Mouse (Mus musculus): ENCODE data around the gene Zbtb40.

The Zbtb40 gene

GRCm38 (mm10) chr4:136970939-136971338 lies 77.7 kb downstream of the Zbtb40 start:
- DNase-seq (ENCODE audit: low spot score): peak; percentile 12

GRCm38 (mm10) chr4:136969503-136970276 lies 78.9 kb downstream of the Zbtb40 start:
- no peak for DNase-seq (ENCODE audit: low spot score)

GRCm38 (mm10) chr4:136969096-136969495 lies 79.5 kb downstream of the Zbtb40 start:
- no peak for DNase-seq (ENCODE audit: low spot score)

DNA sequence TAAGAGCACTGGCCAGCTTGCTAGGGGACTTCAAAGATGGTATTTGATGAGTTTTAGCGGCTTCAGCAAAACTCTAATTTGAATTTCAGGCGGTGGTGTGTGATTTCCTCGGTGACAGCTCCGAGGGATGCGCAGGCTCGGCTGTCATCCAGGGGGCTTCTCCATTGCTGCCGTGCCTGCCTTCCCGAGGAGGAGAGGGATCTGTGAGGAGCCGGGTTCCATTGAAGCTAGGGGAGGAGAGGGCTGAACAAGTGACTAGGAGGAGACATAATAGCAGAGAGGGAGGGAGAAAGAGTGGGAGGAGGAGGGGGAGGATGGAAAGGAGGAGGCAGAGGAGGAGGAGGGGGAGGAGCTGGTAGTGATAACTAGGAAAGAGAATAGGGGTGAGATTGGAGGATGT lies 81.1 kb downstream of the Zbtb40 start:
- no peak for DNase-seq (ENCODE audit: low spot score)

DNA sequence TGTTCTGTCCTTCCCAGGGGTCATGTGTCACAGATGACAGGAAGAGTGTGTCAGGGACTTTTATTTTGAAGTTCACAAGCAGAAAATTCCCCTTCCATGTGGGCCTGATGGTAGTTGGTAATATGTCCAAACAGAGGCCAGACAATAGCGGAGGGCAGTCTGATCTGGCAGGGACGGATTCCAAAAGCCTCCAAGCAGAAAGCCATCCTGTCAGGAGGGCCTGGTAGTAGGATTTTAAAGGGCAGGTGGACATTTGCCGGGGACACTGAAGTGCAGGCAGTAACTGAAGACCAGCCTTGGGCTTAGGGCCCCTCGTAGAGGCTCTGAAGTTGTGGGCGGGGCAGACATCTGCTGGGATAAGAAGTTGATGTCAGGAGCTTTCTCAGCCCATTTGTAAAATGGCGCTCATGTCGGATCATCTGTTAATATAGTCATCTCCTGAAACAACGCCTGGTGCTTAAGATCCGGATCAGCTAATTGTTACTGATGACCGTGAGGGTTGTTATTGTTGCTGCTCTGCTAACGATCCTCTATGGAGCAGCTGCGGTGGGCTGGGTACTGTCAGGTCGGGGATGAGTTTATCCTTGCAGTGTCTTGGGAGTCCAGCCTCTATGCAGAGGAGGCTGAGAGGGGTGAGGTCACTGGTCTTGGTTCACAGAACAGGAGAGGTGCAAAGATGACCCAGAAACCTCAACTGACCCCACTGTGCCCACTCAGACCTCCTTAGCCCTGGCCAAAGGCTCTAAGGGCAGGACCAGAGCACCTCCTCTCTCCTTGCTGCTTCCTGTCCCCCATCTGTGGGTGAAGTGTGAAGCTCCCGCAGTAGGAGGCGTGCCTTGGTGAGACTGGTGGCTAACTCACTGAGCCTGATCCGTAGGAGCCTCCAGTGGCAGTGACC lies 81.9 kb downstream of the Zbtb40 start:
- no peak for DNase-seq (ENCODE audit: low spot score)

GRCm38 (mm10) chr4:136964990-136965421 lies 83.6 kb downstream of the Zbtb40 start:
- no peak for DNase-seq (ENCODE audit: low spot score)

- no peak for DNase-seq (ENCODE audit: low spot score)
Observed at GRCm38 (mm10) chr4:136962447-136962846, 86.2 kb downstream of the Zbtb40 start.

GRCm38 (mm10) chr4:136961642-136962285 lies 86.8 kb downstream of the Zbtb40 start:
- no peak for DNase-seq (ENCODE audit: low spot score)

DNA sequence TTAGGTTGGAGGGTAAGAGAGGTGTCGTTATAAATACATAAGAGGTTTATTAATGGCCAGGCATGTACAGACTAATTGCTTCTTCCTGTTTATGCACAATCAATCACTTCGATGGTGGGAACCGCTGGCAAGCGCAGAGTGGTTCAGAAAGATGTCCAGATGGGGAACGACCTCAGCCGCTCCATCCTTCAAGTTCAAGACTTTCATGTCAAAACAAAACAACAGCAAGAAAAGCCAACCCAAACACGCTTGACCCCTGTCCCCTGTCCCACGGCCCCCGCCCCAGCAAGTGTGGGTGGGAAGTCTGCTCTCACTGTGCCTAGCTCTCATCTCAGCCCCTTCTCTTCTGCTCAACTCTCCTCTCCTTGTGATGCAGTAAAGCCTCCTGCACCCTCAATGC lies 88.0 kb downstream of the Zbtb40 start:
- DNase-seq (ENCODE audit: low spot score): no peak

DNA sequence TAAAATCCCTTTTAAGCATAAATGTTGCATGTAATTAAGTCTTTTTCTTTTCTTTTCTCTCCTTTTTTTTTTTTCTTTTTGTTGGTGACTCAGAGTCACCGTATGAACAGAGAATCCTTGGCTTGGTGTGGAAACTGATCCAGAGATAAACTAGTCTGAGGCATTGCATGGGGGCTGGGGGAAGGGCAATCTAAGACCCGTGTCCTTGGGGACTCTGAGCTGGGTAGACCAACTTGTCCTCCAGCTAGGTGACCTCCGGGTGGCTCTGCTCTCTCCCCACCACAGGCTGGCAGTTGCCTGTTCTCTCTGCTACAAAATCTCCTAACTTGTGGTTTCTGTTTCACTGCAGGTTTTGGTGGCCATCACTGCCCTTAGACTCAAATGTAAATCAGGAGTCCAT lies 88.5 kb downstream of the Zbtb40 start:
- DNase-seq (ENCODE audit: low spot score): no peak

DNA sequence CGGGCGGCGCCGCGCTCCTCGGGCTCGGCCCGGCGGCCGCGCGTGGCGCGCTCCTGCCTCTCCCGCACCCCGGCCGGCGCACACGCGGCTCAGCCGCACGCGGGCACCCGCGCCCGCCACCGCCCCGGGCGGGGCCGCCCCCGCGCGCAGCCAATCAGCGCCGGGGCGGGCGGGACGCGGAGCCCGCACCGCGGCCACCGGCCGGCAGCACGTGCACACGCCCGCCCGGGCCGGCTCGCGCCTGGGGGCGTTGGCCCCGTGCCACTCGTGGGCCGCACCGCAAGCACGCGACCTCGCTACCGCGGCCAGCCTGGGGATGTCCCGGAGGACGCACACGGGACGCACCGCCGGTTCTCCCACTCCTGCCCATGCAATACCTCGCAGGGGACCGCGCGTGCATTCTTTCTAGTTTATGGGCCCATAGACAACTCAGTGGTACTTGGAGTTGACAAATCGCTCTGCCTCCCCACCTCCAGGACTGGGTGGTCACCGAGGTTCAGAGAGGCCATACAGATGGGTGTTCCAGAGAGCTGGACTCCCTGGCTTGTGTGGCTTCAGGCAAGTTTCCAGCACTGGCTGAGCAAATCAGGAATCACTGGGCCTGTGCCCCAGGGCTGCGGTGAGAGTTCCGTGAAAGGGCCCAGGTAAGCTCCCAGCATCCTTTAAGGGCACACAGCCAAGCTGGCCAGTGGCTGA lies 91.7 kb downstream of the Zbtb40 start, which contains the start of gene Epha8:
Gene Epha8 (minus strand): TSS at position 66 of the 696 bp plus-strand sequence.
- peak; percentile 6 for DNase-seq (ENCODE audit: low spot score)

DNA sequence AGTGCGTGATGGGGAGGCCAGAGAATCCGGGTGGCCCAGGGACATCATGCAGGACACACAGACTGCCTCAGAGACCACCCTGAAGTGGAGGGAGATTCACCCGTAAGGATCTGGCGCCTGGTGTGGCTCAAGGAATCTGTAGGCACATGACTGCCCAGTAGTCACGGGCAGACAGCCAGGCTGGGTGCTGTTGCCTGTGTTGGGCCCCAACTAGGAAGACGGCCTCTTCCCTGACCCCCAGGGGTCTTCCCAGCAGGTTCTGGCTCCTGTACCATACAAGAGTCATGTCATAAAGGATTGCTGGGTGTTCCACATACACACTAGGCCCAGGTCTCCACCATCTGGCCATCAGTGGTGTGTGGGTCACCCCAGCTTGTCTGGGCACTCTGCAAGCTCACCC lies 94.0 kb downstream of the Zbtb40 start:
- no peak for DNase-seq (ENCODE audit: low spot score)

GRCm38 (mm10) chr4:136949266-136949989 lies 99.2 kb downstream of the Zbtb40 start:
- DNase-seq (ENCODE audit: low spot score): no peak

GRCm38 (mm10) chr4:136945397-136945796 lies 103.2 kb downstream of the Zbtb40 start:
- DNase-seq (ENCODE audit: low spot score): no peak

DNA sequence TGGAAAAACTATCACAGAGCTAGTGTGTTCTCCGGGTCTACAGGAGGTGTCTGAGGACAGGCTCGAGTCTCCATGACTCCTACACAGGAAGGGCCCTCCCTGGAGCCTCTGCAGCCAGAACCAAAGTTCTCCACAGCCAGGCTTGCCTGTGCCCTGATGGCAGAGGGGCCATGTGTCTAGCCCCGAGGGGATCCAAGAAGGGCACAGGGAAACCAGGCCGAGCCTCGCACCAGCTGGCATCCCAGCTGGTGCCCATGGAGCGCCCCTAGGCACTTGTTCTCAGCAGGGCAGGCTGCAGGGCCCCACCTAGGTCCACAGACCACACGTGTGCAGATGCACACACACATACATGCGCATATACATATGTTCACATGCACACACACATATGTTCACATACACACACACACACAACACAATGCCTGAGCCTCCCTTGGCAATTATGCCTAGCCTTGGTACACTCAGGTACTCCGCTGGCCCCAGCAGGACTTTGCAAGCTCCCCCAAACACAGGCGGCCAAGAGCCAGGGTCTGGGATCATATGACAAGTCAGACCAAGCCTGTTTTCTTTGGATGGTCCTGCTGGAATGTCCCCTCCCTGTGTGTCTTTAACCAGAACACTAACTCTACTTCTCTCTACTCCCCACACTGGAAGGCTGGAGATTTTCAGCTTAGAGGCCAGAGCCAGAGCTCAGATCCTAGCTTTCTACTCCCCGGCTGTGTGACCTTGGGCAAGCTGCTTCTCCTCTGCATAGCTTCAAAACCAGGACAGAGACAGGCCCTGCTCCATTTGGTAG lies 103.8 kb downstream of the Zbtb40 start:
- no peak for DNase-seq (ENCODE audit: low spot score)

GRCm38 (mm10) chr4:136943175-136943574 lies 105.4 kb downstream of the Zbtb40 start:
- DNase-seq (ENCODE audit: low spot score): no peak

GRCm38 (mm10) chr4:136942761-136943160 lies 105.8 kb downstream of the Zbtb40 start:
- no peak for DNase-seq (ENCODE audit: low spot score)

DNA sequence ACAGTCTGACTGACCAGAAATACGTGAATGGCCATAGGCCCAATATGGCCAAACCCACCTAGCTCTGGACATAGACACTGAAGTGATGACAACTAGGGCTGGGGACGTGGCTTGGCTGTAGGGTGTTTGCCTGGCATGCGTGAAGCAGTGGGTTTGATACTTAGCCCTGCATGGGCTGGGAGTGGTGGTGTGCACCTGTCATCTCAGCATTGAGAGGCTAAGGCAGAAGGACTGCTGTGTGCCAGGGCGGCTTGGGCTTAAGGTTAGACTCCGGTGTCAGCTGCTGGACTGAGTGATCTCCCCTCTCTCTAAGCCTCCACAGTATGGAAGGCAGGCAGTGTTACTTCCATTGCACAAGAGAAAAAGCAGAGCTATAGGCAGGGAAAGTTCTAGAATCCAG lies 110.7 kb downstream of the Zbtb40 start:
- no peak for DNase-seq (ENCODE audit: low spot score)

GRCm38 (mm10) chr4:136937344-136937743 lies 111.3 kb downstream of the Zbtb40 start:
- no peak for DNase-seq (ENCODE audit: low spot score)

Data from urinary bladder, postnatal 14 days (tissue).